Mouse (Mus musculus) thymus, adult 2 months (tissue): ENCODE measurements around the gene Midn.

Experiments used
- CTCF ChIP-seq: fragments of 200-500 bp; IDR thresholded peaks from 2 replicates; pipeline ENCODE4 v1.5.1; 2012; ENCODE audit warnings: mild to moderate bottlenecking, control low read depth, low read length, moderate library complexity, borderline replicate concordance; ENCODE audit not compliant: control insufficient read depth, poor library complexity, insufficient read depth; ENCODE audit errors: extremely low read depth
- POLR2A ChIP-seq: fragments of 200-500 bp; IDR thresholded peaks from 2 replicates; pipeline ENCODE4 v1.6.1; 2012; ENCODE audit warnings: mild to moderate bottlenecking, low read length, control low read depth, moderate library complexity; ENCODE audit not compliant: control insufficient read depth, poor library complexity, insufficient read depth; ENCODE audit errors: extremely low read depth

DNA sequence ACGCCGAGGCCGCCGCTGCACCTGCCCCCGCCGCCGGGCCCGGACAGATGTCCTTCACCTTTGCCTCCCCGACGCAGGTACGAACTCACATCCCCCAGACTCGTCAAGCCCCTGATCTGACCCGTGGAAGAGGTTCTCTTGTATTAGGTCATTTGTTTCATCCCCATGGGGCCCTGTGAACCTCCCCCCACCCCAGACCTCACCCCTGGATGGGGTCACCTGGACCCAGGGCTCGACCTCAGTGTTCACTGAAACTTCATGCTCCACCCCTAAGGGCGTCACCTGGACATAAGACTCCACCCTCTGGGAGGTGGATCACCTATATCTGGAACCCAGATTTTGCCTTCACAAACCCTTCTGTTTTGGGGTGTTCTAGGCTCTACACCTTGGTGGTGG is 5.5 kb upstream of the Midn start:
- TF ChIP-seq CTCF (no peak), POLR2A (no peak)
